Mouse (Mus musculus): Measurements from ENCODE around the gene Large1. TPM values are rescaled to one million over a fixed set of nuclear protein-coding genes. Genes with fewer than 3 reads are reported as not detected.
"Not testable (repeated sequence)": the region's sequence is repeated elsewhere in the genome, so short reads cannot be mapped to it uniquely, and the experiment has no call there.

Large1 gene
- polyA plus RNA-seq, 1 experiment: 10.8 TPM

DNA sequence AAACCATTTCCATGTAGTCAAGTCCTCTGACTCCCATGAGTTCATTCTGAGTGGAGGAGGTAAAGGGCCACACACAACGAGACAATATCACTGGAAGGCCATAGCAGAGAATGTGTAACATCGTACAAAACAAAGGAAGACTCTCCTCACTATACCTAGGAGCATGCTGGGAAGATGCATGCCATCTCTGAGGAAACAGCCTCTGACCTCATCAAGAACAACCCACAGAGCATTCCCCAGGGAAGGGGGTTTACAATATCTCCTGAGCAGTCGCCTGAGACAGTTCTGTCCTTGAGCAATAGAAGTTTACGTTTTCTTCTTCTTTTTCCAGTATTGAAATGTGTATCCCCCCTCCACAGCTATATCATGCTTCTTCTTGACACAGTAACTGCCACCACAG, 49.4 kb downstream of the Large1 start:
- no peak for DNase-seq
- Histone ChIP-seq H3K4me1 (ENCODE audit: control insufficient read depth, insufficient read depth, low read length) (peaks cover 6% of the 10 kb centered on the region), H3K4me3 (replicated peaks; ENCODE audit: extremely low read depth, low read depth, low read length) (no peak overlapping the region)
- WGBS: 77% methylated on average over 4 of the region's 4 CpGs
- TF ChIP-seq POLR2A (IDR thresholded peaks at IDR 0.05; ENCODE audit: borderline replicate concordance, extremely low read depth, low read depth, low read length): no peak
- TF ChIP-seq CTCF (IDR thresholded peaks at IDR 0.05; ENCODE audit: insufficient read depth, low read length): no peak

DNA sequence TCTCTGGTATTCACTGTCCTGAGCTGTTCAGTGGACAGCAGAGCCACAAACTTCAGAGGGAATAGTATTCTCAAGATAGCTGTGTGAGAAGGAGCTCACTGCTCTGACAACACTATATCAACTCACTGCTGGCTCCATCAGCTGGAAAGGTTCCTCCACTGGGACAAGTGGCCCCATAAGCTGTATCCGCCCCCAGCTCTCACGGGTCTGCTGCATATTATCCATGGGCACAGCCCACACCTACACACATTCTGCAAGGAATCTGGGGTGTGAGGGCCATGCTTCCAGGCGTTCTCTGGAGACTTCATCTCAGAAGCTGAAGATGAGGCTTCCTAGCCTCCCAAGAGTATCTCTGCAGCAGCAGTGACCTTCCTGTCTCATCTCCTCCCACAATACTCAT, 50.4 kb downstream of the Large1 start:
- no peak for DNase-seq
- 92% methylated on average over 3 of the region's 3 CpGs for WGBS

DNA sequence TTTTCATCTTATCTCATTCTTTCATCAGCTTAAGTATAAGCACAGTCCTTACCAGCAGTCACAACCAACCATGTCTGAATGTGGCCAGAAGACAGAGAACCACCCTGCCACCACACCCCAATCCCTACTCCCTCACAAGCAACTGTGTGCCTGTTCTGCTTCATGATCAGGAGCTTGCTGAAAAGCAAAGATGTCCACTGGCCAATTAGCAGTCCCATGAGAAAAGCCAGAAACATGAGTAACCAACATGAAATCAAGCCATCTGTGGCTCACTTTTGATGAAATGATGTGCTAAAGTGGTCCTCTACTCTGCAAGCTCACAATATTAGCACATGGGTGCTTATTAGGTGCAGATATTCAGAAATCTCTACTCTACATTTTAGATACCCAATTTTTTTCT, 57.8 kb downstream of the Large1 start:
- TF ChIP-seq POLR2A (IDR thresholded peaks at IDR 0.05; ENCODE audit: borderline replicate concordance, extremely low read depth, low read depth, low read length) (no peak), CTCF (IDR thresholded peaks at IDR 0.05; ENCODE audit: insufficient read depth, low read length) (no peak)
- no peak overlapping the region for H3K4me3 ChIP-seq (replicated peaks; ENCODE audit: extremely low read depth, low read depth, low read length)
- peaks cover 7% of the 10 kb centered on the region; the same call in 1 of the 2 replicates for H3K4me1 ChIP-seq (ENCODE audit: control insufficient read depth, insufficient read depth, low read length)
- no peak for DNase-seq

More for the DNA sequence above, 50.4 kb downstream of the Large1 start:
- H3K4me3 ChIP-seq (replicated peaks; ENCODE audit: extremely low read depth, low read depth, low read length): no peak overlapping the region
- TF ChIP-seq CTCF (IDR thresholded peaks at IDR 0.05; ENCODE audit: insufficient read depth, low read length) (no peak), POLR2A (IDR thresholded peaks at IDR 0.05; ENCODE audit: borderline replicate concordance, extremely low read depth, low read depth, low read length) (no peak)
- H3K4me1 ChIP-seq (ENCODE audit: control insufficient read depth, insufficient read depth, low read length): peaks cover 6% of the 10 kb centered on the region

DNA sequence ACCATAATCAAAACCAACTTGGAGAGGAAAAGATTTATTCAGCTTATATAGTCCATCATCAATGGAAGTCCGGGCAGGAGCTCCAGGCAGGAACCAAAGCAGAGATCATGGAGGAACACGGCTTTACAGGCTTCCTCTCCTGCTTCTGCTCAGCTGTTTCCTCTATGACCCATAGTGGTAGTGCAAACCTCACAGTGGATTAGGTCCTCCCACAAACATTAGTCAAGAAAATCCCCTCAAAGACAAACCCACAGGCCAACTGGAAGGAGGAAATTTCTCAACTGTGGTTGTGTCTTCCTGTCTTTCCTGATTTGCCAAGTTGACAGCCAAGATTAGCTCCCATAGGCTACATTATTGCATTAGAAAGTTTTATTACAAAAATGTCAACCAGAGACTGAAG, 59.7 kb downstream of the Large1 start:
- 51% methylated on average over 2 of the region's 2 CpGs for WGBS
- H3K4me3 ChIP-seq (replicated peaks; ENCODE audit: extremely low read depth, low read depth, low read length): no peak overlapping the region
- TF ChIP-seq POLR2A (IDR thresholded peaks at IDR 0.05; ENCODE audit: borderline replicate concordance, extremely low read depth, low read depth, low read length) (no peak), CTCF (IDR thresholded peaks at IDR 0.05; ENCODE audit: insufficient read depth, low read length) (no peak)
- peaks cover 7% of the 10 kb centered on the region; the same call in 1 of the 2 replicates for H3K4me1 ChIP-seq (ENCODE audit: control insufficient read depth, insufficient read depth, low read length)
- DNase-seq: no peak

DNA sequence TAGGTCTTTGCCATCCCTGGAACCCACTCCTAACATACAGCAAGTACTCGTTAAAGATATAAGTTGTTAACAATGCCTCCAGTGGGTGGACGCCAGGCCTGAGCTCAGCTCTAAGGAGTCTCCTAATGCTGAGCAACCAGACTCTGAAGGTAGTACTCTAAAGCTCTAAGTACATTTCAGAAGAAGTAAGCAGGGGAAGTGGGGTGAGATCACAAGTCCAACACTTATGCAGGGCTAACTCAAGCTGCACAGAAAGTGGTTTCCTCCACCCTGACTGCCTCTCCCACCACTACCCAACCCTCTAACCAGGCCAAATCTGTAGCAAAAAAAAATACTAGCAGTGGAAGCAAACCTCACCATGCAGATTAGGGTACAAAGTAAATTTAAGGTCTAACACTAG, 61.7 kb downstream of the Large1 start:
- Histone ChIP-seq H3K4me3 (replicated peaks; ENCODE audit: extremely low read depth, low read depth, low read length) (no peak overlapping the region), H3K4me1 (ENCODE audit: control insufficient read depth, insufficient read depth, low read length) (peaks cover 7% of the 10 kb centered on the region; the same call in 1 of the 2 replicates)
- TF ChIP-seq CTCF (IDR thresholded peaks at IDR 0.05; ENCODE audit: insufficient read depth, low read length) (no peak), POLR2A (IDR thresholded peaks at IDR 0.05; ENCODE audit: borderline replicate concordance, extremely low read depth, low read depth, low read length) (no peak)
- 73% methylated on average over 2 of the region's 2 CpGs for WGBS
- no peak for DNase-seq

DNA sequence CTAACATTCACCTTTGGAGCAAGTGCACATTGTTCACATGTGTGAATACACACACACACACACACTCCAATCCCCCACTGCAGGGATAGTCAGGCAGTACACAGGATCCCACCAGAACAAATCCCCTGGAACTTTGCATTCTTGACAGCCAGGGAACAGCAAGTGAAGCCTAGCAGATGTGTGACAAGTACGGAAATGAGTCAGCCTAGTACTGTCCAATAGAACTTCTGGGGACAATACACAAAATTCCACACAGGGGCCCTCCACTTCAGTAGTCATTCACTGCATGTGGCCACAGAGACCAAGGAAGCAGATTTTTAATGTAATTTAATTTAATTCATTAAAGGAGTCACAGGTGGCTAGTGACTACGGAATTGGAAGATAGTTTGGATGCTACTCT, 62.7 kb downstream of the Large1 start:
- TF ChIP-seq POLR2A (IDR thresholded peaks at IDR 0.05; ENCODE audit: borderline replicate concordance, extremely low read depth, low read depth, low read length) (no peak), CTCF (IDR thresholded peaks at IDR 0.05; ENCODE audit: insufficient read depth, low read length) (no peak)
- WGBS: 87% methylated on average over 2 of the region's 2 CpGs
- no peak for DNase-seq
- Histone ChIP-seq H3K4me3 (replicated peaks; ENCODE audit: extremely low read depth, low read depth, low read length) (no peak overlapping the region), H3K4me1 (ENCODE audit: control insufficient read depth, insufficient read depth, low read length) (peaks cover 7% of the 10 kb centered on the region; the same call in 1 of the 2 replicates)

DNA sequence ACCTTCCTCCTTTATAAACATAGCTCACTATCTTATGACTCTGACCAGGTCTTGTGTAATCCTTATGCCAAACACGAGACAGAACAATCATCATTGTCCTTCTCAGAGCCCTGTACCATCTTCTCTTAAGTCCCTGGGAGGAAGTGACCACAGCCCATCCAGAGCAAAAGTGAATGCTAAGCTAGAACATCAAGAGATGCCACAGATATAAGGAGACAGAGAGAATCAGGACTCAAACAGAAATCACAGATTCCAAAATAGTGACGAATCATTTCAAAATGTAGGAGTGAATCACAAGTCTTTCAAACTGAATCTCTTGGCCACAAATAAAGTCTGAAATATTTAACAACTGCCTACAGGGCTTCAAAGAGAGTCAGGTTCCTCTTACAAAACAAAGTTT, 63.5 kb downstream of the Large1 start:
- DNase-seq: no peak
- 64% methylated on average over 2 of the region's 2 CpGs for WGBS
- Histone ChIP-seq H3K4me3 (replicated peaks; ENCODE audit: extremely low read depth, low read depth, low read length) (no peak overlapping the region), H3K4me1 (ENCODE audit: control insufficient read depth, insufficient read depth, low read length) (peaks cover 7% of the 10 kb centered on the region; the same call in 1 of the 2 replicates)
- TF ChIP-seq POLR2A (IDR thresholded peaks at IDR 0.05; ENCODE audit: borderline replicate concordance, extremely low read depth, low read depth, low read length) (no peak), CTCF (IDR thresholded peaks at IDR 0.05; ENCODE audit: insufficient read depth, low read length) (no peak)

DNA sequence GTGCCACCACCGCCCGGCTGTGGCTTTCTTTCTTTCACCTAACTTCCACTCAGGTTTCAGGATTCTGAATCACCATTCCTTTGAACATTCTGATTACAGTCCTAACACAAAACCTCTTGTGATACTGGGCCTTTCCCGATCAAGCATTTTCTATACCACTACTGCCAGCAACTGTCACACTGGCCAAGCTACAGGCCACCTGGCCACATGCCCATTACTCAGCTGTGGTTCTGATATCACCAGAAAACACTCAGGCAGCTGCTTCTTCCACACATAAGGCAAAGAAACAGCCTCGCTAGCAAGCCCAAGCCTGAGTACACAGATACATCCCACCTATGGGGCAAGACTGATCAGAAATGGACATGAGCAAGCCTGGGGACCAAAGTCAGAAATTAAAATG, 71.3 kb downstream of the Large1 start:
- Histone ChIP-seq H3K4me3 (replicated peaks; ENCODE audit: extremely low read depth, low read depth, low read length) (no peak overlapping the region), H3K4me1 (ENCODE audit: control insufficient read depth, insufficient read depth, low read length) (no peaks in the 10 kb centered on the region)
- TF ChIP-seq CTCF (IDR thresholded peaks at IDR 0.05; ENCODE audit: insufficient read depth, low read length) (no peak), POLR2A (IDR thresholded peaks at IDR 0.05; ENCODE audit: borderline replicate concordance, extremely low read depth, low read depth, low read length) (no peak)
- 89% methylated on average over 4 of the region's 4 CpGs for WGBS
- no peak for DNase-seq

DNA sequence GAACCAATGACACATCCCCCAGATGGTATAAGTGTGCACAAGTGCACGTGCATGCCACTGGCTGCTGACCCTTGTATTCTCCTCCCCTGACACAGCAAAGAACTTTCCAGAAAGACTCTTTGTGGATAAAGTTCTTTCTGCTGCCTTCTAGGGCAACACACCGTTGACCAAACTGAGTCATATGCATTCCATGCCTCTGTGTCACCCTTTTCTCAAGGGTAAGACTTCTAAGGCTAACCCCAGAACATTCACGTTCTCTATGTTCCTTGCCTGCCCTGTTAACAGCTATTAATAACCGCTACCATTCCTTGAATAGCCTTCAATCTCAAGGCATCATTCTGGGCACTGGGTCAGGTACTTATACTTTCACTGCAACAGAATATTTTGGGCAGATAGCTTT, 77.3 kb downstream of the Large1 start:
- no peak for DNase-seq
- TF ChIP-seq POLR2A (IDR thresholded peaks at IDR 0.05; ENCODE audit: borderline replicate concordance, extremely low read depth, low read depth, low read length) (no peak), CTCF (IDR thresholded peaks at IDR 0.05; ENCODE audit: insufficient read depth, low read length) (no peak)
- Histone ChIP-seq H3K4me1 (ENCODE audit: control insufficient read depth, insufficient read depth, low read length) (peaks cover 2% of the 10 kb centered on the region; the same call in 1 of the 2 replicates), H3K4me3 (replicated peaks; ENCODE audit: extremely low read depth, low read depth, low read length) (no peak overlapping the region)
- WGBS: 56% methylated on average over 4 of the region's 4 CpGs

DNA sequence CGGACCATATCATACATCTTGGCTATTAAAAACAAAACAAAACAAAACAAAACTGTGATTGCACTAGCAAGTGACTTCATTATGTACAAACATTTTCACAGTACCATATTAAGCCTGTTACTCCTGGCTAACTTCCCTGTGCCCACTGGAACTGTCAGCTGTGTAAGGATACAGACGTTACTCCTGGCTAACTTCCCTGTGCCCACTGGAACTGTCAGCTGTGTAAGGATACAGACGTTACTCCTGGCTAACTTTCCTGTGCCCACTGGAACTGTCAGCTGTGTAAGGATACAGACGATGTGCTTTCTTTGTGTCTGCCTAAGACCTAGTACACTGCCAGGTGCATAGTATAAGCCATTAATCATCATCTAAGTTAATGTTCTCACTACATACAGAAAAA, 77.9 kb downstream of the Large1 start:
- DNase-seq; H3K4me3 ChIP-seq (replicated peaks; ENCODE audit: extremely low read depth, low read depth, low read length); H3K4me1 ChIP-seq (ENCODE audit: control insufficient read depth, insufficient read depth, low read length): not testable (repeated sequence)
- 39% methylated on average over 4 of the region's 4 CpGs for WGBS

DNA sequence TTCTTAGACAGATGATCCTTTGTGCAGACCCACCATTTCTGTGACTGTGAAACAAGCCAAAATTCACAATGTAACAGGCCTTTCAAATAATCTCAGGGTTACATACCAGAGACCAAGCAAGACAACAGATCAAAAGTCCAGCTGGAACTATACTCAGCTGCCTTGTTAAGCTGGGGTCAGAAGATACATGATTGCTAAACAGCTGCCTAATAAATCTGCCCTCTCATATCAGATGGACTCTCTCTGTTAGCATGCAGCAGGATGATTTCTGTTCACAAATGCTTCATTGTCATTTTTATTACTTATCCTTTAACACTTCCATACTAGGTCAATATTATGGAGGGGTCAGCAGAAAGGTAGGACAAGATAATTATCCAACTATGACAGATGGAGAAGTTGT, 80.2 kb downstream of the Large1 start:
- no peak for DNase-seq
- Histone ChIP-seq H3K4me3 (replicated peaks; ENCODE audit: extremely low read depth, low read depth, low read length) (no peak overlapping the region), H3K4me1 (ENCODE audit: control insufficient read depth, insufficient read depth, low read length) (peaks cover 2% of the 10 kb centered on the region; the same call in 1 of the 2 replicates)
- TF ChIP-seq CTCF (IDR thresholded peaks at IDR 0.05; ENCODE audit: insufficient read depth, low read length) (no peak), POLR2A (IDR thresholded peaks at IDR 0.05; ENCODE audit: borderline replicate concordance, extremely low read depth, low read depth, low read length) (no peak)
